Mouse (Mus musculus): ENCODE data around the gene Tcp10a. TPM values are rescaled to one million over a fixed set of nuclear protein-coding genes. Genes with fewer than 3 reads are reported as not detected.
"Not testable (repeated sequence)": the region's sequence is repeated elsewhere in the genome, so short reads cannot be mapped to it uniquely, and the experiment has no call there.

Tcp10a gene
- polyA plus RNA-seq, 1 experiment from 2014 or later, result not detected

DNA sequence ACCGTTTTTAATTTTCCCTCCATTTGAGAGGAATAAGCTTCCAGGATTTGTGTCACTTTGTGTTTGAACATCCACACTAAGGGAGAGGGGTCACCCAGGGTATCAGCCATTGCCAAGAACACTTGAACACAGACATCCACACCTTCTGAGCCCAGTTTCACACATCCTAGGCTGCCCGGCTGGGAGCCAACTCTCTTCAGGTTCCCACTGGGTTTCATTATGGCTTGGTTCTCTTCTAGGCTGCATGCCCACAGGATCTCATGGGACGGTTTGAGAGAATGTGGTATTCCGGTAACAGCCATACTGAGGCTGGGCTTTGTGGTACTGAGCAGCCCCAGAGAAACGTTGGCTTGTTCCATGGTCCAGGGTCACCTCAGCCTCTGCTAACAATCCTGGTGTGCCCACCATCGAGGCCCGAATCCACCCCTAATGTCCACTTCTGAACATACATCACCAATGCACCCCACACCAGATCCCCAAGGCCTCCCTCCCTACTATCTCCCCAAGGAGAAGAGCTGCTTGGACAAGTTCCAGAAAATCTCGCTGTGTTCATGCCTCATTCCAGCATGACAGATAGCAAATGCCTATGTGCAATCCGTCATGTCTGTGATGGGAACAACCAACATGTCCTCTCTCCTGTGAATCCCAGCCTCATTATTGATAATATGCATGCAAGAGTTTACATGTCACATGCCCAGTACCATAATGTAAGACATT lies 36.5 kb downstream of the Tcp10a start:
- WGBS, result 76% methylated on average over 8 of the region's 9 CpGs
- H3K9ac ChIP-seq (ENCODE audit: low read length), result not testable (repeated sequence)

DNA sequence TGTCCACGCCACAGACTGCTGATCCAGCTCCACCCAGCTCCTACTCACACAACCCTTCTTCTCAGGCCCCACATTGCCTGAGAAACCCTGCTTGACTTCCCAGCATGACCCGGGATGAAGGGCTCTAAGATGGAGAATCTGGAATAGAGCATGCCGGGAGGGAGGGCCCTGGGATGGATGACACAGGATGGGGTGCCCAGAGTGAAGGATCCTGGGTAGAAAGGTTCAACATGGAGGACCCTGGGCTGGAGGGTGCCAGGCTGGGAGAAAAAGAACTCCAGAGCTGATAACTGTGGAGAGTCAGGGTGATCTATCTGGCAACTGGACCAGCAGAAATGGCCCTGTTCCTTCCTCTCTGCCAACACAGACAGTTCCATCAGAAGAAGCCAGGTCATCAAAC lies 41.2 kb downstream of the Tcp10a start:
- H3K9me3 ChIP-seq (ENCODE audit: control insufficient read depth, low read length); H3K27me3 ChIP-seq (replicated peaks; ENCODE audit: control insufficient read depth, insufficient read depth, low read length); ATAC-seq (replicated peaks; ENCODE audit: low FRiP score, low TSS enrichment, low read depth); H3K4me1 ChIP-seq (replicated peaks; ENCODE audit: control insufficient read depth, insufficient read depth, low read length); H3K4me3 ChIP-seq (ENCODE audit: low read depth, low read length); DNase-seq (ENCODE audit: low spot score); H3K27ac ChIP-seq (ENCODE audit: low read depth); H3K4me2 ChIP-seq (ENCODE audit: low read length); H3K9ac ChIP-seq (ENCODE audit: low read length); H3K36me3 ChIP-seq (ENCODE audit: control insufficient read depth, insufficient read depth, low read length): not testable (repeated sequence)
- no CpG with 5 or more reads among the region's 3 CpGs for WGBS

More for the DNA sequence above, 36.5 kb downstream of the Tcp10a start:
- not testable (repeated sequence) for ATAC-seq (replicated peaks; ENCODE audit: low FRiP score, low TSS enrichment, low read depth); DNase-seq (ENCODE audit: low spot score); H3K9me3 ChIP-seq (ENCODE audit: control insufficient read depth, low read length); H3K36me3 ChIP-seq (ENCODE audit: control insufficient read depth, insufficient read depth, low read length); H3K27me3 ChIP-seq (replicated peaks; ENCODE audit: control insufficient read depth, insufficient read depth, low read length); H3K27ac ChIP-seq (ENCODE audit: low read depth); H3K4me2 ChIP-seq (ENCODE audit: low read length); H3K4me1 ChIP-seq (replicated peaks; ENCODE audit: control insufficient read depth, insufficient read depth, low read length); H3K4me3 ChIP-seq (ENCODE audit: low read depth, low read length)

DNA sequence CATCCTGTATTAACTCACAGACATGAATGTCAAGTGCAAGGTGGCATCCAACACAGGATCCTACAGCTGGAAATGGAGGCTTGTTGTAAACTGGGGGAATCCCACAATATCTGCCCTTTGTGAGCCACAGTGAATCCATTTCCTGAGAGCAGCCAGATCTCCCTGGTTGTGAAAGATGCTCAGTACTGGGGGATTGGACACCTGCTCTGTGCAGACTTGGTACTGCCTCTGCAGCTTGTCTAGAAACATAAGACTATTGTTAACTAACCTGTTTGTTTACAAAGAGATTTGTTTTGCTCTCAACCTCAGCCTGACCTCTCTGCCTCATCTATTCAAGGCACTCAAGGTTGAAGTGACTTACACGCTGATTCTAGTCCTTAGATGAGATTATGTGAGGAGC lies 41.8 kb downstream of the Tcp10a start:
- not testable (repeated sequence) for H3K4me2 ChIP-seq (ENCODE audit: low read length); H3K4me3 ChIP-seq (ENCODE audit: low read depth, low read length); H3K9me3 ChIP-seq (ENCODE audit: control insufficient read depth, low read length); H3K9ac ChIP-seq (ENCODE audit: low read length); DNase-seq (ENCODE audit: low spot score); H3K27me3 ChIP-seq (replicated peaks; ENCODE audit: control insufficient read depth, insufficient read depth, low read length); H3K4me1 ChIP-seq (replicated peaks; ENCODE audit: control insufficient read depth, insufficient read depth, low read length); ATAC-seq (replicated peaks; ENCODE audit: low FRiP score, low TSS enrichment, low read depth); H3K27ac ChIP-seq (ENCODE audit: low read depth); H3K36me3 ChIP-seq (ENCODE audit: control insufficient read depth, insufficient read depth, low read length)
- WGBS, result no CpG with 5 or more reads among the region's 1 CpGs

DNA sequence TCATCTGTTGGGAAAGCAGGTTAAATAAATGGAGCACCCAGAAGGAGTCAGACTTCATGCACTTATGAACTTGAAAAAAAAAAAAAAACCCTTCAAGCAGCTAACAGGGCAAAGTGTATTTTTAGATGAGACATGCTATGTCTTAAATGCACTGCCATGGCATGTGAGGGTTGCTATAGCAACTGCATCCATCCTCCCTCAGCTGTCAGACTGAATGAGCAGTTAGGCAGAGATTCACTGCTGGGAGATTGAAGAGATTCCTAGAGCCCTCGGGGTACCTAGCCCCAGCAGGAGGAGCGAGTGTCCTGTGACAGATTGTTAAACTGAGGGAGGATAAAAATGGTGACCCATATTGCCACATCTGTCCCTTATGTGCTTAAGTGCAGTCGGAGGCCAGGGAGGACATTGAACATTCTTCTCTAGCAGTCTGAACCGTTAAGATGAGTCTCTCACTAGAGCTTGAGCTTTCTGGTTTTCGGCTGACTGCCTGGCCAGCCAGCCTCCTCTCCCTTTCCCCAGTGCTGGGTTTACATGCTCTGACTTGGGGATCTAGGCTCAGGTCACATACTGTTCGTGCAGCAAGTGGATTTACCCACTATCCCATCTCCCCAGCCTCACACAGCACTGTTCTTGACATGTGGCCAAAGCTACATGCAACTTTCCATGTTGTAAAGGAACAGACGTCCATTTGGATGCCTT lies 42.4 kb downstream of the Tcp10a start:
- WGBS, result 42% methylated on average over 5 of the region's 7 CpGs
- not testable (repeated sequence) for H3K4me2 ChIP-seq (ENCODE audit: low read length); ATAC-seq (replicated peaks; ENCODE audit: low FRiP score, low TSS enrichment, low read depth); H3K27ac ChIP-seq (ENCODE audit: low read depth); H3K4me3 ChIP-seq (ENCODE audit: low read depth, low read length); H3K9ac ChIP-seq (ENCODE audit: low read length); DNase-seq (ENCODE audit: low spot score); H3K9me3 ChIP-seq (ENCODE audit: control insufficient read depth, low read length); H3K27me3 ChIP-seq (replicated peaks; ENCODE audit: control insufficient read depth, insufficient read depth, low read length); H3K36me3 ChIP-seq (ENCODE audit: control insufficient read depth, insufficient read depth, low read length); H3K4me1 ChIP-seq (replicated peaks; ENCODE audit: control insufficient read depth, insufficient read depth, low read length)

DNA sequence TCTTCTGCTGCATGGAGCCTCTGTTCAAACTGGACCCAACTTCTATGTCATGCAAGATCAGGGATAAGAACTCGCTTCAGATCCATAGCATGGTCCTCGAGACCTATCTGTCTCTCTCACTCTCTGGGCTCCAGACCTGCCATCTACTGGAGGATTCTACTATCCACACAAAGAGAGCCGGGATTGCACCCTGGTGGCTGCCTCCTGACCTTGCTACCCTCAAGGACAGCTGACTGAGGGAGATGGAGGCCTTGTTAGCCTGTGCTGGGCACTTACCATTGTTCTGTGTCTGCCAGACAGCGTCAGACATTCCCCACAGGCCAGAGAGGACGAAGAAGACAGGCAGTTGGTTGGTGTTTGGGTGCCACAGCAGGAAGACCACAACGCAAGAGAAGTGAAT lies 45.0 kb downstream of the Tcp10a start:
- H3K27me3 ChIP-seq (replicated peaks; ENCODE audit: control insufficient read depth, insufficient read depth, low read length); H3K4me1 ChIP-seq (replicated peaks; ENCODE audit: control insufficient read depth, insufficient read depth, low read length); H3K9ac ChIP-seq (ENCODE audit: low read length); H3K4me3 ChIP-seq (ENCODE audit: low read depth, low read length); H3K4me2 ChIP-seq (ENCODE audit: low read length); DNase-seq (ENCODE audit: low spot score); H3K36me3 ChIP-seq (ENCODE audit: control insufficient read depth, insufficient read depth, low read length); H3K9me3 ChIP-seq (ENCODE audit: control insufficient read depth, low read length); H3K27ac ChIP-seq (ENCODE audit: low read depth); ATAC-seq (replicated peaks; ENCODE audit: low FRiP score, low TSS enrichment, low read depth): not testable (repeated sequence)
- 68% methylated on average over 2 of the region's 6 CpGs for WGBS

DNA sequence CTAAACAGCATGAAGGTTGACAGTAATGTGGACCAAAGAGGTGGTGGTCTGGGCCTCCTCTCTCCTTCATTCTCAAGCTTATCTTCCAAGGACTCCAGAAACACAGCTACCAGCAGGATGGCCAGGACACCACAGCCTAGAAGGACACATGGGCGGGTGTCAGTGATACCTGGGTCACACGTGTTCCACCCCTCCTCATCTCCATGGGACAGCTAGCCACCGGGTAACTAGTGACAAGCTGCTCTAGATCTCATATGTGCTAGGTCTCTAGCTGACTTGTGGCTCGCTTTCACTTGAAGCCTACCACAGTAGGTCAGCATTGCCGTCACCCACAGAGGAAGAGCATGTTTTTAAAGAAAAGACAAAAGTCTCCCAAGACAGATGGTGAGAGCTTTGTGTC lies 47.4 kb downstream of the Tcp10a start, which contains the start of gene Gm49630:
Gene Gm49630, minus strand, starts transcription at position 101 of the 400 bp plus-strand sequence.
- not testable (repeated sequence) for H3K27ac ChIP-seq (ENCODE audit: low read depth); H3K4me3 ChIP-seq (ENCODE audit: low read depth, low read length); H3K27me3 ChIP-seq (replicated peaks; ENCODE audit: control insufficient read depth, insufficient read depth, low read length); H3K4me2 ChIP-seq (ENCODE audit: low read length); H3K4me1 ChIP-seq (replicated peaks; ENCODE audit: control insufficient read depth, insufficient read depth, low read length); H3K9ac ChIP-seq (ENCODE audit: low read length); DNase-seq (ENCODE audit: low spot score); H3K9me3 ChIP-seq (ENCODE audit: control insufficient read depth, low read length); ATAC-seq (replicated peaks; ENCODE audit: low FRiP score, low TSS enrichment, low read depth); H3K36me3 ChIP-seq (ENCODE audit: control insufficient read depth, insufficient read depth, low read length)
- no CpG with 5 or more reads among the region's 5 CpGs for WGBS

DNA sequence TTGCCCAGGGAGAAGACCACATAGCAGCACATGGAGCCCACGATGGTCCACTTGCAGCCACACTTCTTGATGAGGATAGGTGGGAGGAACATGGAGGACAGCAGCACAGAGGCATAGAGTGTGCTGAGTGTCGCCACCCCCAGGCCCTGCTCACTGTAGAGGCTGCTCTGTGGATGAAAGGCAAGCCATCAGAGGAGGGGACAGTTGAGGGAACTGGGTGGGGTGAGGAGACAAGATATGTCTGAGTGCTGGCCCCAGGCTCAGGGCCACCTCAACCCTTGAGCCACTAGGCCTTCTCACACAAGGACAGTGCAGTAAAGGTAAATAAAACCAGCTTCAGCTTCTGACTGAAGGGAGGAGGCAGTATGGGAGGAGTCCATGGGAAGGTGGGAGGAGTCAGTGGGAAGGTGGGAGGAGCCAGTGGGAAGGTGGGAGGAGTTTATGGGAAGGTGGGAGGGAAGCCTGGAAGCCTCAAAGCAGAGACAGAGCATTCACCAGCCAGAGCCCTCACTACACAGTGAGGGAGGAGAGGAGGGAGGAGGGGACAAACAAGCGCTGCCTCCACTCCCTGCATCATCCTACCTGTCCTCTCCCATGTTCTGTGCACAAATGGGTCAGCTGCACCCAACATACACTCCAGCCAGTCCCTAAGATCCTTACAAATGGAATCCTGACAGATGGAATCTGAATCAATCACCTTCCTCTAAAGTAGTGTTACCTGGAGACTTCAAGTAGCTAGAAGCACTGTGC lies 52.7 kb downstream of the Tcp10a start:
- DNase-seq (ENCODE audit: low spot score); H3K36me3 ChIP-seq (ENCODE audit: control insufficient read depth, insufficient read depth, low read length); H3K4me3 ChIP-seq (ENCODE audit: low read depth, low read length); ATAC-seq (replicated peaks; ENCODE audit: low FRiP score, low TSS enrichment, low read depth); H3K4me1 ChIP-seq (replicated peaks; ENCODE audit: control insufficient read depth, insufficient read depth, low read length); H3K27ac ChIP-seq (ENCODE audit: low read depth); H3K9ac ChIP-seq (ENCODE audit: low read length); H3K9me3 ChIP-seq (ENCODE audit: control insufficient read depth, low read length); H3K27me3 ChIP-seq (replicated peaks; ENCODE audit: control insufficient read depth, insufficient read depth, low read length); H3K4me2 ChIP-seq (ENCODE audit: low read length): not testable (repeated sequence)
- WGBS, result 82% methylated on average over 1 of the region's 3 CpGs

DNA sequence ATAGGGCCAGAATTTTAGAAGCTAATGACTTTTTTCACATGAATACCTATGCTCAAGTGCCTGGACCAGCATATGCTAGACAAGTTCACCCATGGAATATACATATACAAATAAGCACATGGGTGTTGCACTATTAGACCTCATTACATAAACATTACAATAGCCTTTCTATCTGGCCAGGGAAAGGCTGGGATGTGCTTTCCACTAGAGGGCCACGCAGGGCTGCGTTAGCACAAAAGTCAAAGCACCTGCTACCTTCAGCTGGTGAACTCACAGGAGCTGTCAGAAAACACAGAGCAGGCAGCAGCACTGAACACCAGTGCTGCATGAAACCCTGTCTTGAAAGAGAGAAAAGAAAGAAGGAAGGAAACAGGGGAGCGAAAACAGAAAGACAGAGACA lies 53.5 kb downstream of the Tcp10a start:
- not testable (repeated sequence) for H3K4me1 ChIP-seq (replicated peaks; ENCODE audit: control insufficient read depth, insufficient read depth, low read length); H3K27me3 ChIP-seq (replicated peaks; ENCODE audit: control insufficient read depth, insufficient read depth, low read length); DNase-seq (ENCODE audit: low spot score); ATAC-seq (replicated peaks; ENCODE audit: low FRiP score, low TSS enrichment, low read depth); H3K27ac ChIP-seq (ENCODE audit: low read depth); H3K4me3 ChIP-seq (ENCODE audit: low read depth, low read length); H3K36me3 ChIP-seq (ENCODE audit: control insufficient read depth, insufficient read depth, low read length); H3K9me3 ChIP-seq (ENCODE audit: control insufficient read depth, low read length); H3K9ac ChIP-seq (ENCODE audit: low read length); H3K4me2 ChIP-seq (ENCODE audit: low read length)
- 54% methylated on average over 2 of the region's 3 CpGs for WGBS

All from intestine, embryonic 14.5 days (tissue).